Mouse (Mus musculus): ENCODE results near the gene Bbs9.

The Bbs9 gene

GRCm38 (mm10) chr9:22640683-22641431, 165.3 kb downstream of the Bbs9 start:
- no peak for DNase-seq

- no peak for DNase-seq
Observed at GRCm38 (mm10) chr9:22645844-22646390, 170.4 kb downstream of the Bbs9 start.

GRCm38 (mm10) chr9:22646461-22646860, 170.9 kb downstream of the Bbs9 start:
- DNase-seq, result no peak

DNA sequence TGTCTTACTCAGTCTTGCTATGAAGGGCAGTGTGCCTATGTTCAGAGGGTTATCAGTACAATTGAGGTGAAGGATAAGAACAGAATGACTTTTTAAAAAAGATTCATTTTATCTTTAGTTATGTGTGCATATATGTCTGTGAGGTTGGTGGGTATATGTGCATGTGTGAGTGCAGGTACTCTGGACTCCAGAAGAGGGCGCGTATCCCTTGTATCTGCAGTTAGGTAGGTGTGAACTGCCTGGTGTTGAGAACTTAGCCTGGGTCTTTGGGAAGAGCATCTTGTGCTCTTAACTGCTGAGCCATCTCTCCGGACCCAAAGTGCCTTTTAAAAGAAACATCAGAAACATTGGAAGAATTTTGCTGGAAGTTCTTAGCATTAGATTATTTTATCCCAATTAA, 172.6 kb downstream of the Bbs9 start:
- DNase-seq, result no peak

DNA sequence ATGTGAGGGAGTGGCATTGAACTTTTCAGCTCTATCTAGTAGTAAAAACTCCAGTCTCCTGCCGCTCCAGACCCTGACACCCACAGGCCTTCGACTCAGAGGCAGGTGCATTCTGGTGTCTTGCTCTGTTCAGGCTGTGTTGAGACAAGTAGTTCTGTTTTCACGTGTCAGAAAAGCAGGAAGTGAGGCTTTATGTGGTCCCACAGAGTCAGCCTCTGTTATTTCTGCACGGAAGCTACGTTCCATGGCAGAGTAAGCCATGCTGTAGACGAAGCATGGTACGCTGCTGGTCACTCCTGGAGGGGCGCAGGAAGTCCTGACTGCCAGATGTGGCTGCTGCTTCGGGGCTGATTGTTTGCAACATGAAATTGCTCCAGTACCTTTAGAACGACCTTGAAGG, 174.1 kb downstream of the Bbs9 start:
- no peak for DNase-seq

- no peak for DNase-seq
Observed at GRCm38 (mm10) chr9:22650781-22651180, 175.3 kb downstream of the Bbs9 start.

- DNase-seq, result no peak
Observed at GRCm38 (mm10) chr9:22651619-22652018, 176.1 kb downstream of the Bbs9 start.

DNA sequence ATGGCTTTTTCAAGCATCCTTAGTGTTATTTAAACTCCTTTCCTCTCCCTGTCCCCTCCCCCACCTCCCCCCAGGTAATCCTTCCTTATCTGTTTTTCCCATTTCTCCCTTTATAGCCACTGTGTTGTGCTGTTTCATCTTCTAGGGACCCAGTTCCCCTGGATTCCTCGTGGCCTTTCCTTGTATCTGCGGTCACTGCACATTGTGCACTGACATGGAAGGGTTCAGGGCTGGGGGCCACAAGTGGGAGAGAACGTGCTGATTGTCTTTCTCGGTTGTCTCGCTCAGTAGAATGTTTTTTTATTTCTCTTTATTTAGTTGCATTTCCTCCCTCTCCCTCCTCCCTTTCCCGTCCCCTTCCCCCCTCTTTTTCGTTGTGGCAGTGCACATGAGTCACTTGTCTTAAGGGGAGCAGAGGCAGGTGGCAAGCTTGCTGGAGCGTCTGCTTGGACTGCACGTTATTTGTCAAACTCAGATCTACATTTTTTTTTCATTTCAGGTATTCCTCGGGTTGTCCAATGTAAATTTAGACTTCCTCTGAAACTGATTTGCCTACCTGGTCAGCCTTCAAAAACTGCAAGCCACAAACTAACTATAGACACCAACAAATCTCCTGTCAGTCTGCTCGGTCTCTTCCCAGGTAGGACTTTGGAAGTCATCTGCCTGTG, 179.3 kb downstream of the Bbs9 start:
- DNase-seq, result no peak

- no peak for DNase-seq
Observed at GRCm38 (mm10) chr9:22657216-22657615, 181.7 kb downstream of the Bbs9 start.

DNA sequence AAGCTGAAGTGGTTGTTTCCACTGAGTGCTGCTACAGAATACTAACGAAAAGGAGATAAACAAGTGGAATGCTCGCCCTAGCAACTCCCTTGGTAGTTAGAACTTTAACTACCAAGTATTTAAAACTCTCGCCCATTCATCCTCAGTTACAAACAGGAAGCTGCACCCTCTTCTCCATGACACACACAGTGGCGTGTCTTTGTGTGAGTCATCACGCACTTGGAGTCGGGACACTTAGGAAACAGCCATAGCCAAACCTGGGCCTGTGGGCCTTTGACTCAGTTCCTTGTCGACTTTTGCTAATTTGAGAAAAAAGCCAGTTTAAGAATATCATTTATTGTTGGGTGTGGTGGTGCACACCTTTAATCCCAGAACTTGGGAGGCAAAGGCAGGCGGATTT, 189.6 kb downstream of the Bbs9 start:
- no peak for DNase-seq

DNA sequence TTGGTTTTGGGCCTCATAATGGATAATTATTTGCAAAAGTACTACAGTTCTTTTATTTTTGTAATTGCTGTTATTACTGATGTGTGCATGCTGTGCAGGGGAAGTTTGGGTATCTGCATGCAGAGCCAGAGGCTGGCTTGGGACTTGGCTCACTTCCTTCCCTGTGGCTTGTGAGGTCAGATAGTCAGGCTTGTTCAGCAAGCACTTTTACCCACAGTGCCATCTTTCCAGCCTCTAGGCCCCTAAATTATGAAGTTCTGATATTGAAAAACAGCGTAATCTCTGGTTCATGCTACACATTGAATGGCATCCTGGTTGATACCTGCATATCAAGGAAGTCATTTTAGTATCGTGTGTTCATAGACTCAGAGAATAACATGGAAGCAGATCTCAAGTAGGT, 197.4 kb downstream of the Bbs9 start:
- no peak for DNase-seq

DNA sequence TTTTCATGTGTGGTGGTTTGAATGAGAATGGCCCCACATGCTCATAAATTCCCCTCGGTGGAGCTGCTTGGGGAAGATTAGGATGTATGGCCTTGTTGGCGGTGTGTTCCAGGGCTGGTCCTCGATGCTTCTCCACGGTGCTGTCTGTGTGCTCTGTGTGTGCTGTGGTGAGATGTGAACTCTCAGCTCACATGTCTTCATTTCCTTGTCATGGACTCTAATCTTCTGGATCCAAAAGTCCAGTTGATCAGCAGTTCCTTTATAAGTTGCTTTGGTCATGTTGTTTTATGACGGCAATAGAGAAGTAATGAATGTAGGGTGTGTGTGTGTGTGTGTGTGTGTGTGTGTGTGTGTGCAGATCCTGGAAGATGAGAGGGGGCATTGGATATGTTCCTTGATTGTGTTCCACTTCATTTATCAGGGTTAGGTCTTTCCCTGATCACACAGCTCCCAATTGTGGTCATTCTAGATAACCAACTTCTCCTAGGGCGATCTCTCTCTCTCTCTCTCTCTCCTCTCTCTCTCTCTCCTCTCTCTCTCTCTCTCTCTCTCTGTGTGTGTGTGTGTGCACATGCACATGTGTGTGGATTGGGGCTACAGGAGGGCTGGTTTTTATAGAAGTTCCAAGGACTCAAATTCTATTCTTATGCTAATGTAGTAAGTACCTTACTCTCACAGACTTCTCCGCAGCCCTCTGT, 201.8 kb downstream of the Bbs9 start:
- DNase-seq, result no peak

GRCm38 (mm10) chr9:22677997-22678396, 202.5 kb downstream of the Bbs9 start:
- no peak for DNase-seq

GRCm38 (mm10) chr9:22678496-22678895, 203.0 kb downstream of the Bbs9 start:
- no peak for DNase-seq

DNA sequence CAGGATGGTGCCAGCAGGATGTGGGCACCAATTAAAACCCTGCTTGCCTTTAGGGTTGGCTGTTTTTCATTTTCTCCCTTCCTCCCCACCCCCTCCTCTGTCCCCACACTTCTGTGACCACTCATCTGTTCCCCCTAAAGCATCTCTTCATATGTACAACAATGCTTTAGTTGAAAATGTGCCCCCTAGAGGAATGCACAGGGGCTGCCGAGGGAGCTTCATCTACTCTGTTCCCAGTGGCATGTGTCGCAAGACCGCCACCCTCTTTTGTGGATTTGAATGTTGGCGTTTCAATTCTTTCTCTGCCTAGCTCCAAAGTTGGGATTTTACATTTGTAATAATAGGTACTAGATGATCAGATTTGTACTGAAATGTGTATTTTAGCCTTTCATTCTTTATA, 204.0 kb downstream of the Bbs9 start:
- no peak for DNase-seq

- DNase-seq, result no peak
Observed at GRCm38 (mm10) chr9:22680031-22680430, 204.5 kb downstream of the Bbs9 start.

GRCm38 (mm10) chr9:22680484-22680883, 205.0 kb downstream of the Bbs9 start:
- peak; percentile 18 for DNase-seq

GRCm38 (mm10) chr9:22683786-22684185, 208.3 kb downstream of the Bbs9 start:
- no peak for DNase-seq

DNA sequence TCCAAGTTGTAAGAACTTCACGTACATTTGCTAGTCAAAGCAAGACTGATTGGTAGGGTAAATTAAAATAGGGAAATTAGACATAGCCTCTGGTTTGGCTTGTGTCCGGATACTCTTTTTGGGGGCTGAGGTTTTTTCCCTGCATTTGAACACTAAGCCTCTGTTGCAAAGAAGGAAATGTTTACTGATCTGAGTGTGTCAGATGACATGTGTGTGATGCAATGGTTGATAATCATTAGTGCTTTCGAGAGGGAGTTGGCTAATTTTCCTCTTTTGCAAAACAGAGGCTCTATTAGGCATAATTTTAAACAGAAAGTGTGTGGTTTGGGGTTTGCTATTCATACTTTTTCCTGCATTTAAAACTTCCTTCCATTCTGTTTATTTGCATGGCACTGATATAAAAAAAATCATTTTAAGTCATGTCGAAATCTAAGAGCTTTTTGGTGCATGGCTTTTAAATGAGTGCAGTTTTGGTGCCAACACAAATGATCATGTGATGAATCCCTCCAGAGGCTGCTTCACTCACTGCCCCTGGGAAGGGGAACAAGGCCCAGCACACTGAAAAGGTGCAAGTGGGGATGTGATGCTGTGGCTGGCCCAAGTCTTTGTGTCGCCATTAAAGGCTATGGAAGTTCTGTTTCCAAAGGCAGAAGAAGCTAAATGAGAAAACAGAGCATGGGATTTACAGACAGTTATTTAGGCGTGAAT, 211.4 kb downstream of the Bbs9 start:
- DNase-seq, result no peak

DNA sequence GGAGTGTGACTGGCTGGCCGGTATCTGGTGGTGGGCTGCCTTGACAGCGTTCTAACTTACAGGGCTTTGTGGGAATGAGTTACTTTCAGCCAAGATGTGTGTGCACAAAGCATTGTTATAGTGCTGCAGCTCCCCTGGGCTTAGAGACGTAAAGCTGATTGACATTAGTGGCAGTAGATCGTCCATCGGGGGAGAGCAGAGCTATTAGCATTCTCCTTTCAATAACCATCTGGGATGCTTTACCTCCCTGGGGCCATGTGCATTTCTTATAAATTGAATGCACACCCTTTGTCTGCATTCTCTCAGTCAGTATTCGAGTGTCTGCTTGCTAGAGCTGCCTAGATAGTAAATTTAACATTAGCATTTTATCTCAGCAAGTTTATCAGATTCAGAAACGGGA, 214.7 kb downstream of the Bbs9 start:
- DNase-seq, result no peak

DNA sequence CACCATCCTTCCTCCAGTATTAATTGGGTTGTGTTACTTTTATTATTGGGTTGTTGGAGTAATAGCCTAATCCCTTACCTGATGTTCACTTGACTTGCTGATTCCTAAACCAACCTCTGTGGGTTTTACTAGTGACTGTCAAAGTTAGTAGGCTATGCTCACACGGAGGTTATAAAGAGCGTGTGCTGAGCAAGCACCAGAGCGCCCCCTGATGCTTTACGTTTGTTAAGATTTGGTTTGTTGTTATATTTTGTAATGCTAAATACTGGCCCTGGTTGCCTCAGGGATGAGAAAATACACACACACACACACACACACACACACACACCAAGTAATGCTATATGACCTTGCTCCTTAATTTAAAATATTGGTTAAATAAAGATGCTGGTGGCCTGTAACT, 219.9 kb downstream of the Bbs9 start:
- DNase-seq, result no peak

DNA sequence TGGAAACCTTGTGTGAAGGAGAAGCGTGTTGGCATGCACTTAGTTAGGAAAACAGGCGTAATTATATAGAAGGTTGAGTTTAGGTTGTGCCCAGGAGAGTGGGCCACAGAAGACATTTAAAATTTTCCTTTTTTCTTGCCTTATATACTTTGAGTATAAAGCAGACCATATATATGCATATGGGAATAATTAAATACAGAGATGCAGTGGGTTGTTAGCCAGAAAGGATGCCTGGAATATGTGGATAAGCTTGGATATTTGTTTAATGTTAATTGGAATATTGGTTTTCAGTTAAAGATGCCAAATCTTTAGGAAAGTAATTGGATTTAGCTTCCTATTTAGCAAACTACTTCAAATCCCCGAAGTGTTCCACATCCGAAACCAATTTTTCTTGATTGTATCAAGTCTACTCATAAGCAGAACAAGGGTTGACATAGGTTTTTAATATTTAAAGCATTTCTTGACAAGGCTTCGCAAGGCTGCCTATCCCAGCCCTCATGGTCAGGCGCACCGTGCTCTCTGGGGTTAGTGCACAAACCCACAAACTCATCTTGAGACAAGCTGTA, 221.4 kb downstream of the Bbs9 start:
- no peak for DNase-seq

DNA sequence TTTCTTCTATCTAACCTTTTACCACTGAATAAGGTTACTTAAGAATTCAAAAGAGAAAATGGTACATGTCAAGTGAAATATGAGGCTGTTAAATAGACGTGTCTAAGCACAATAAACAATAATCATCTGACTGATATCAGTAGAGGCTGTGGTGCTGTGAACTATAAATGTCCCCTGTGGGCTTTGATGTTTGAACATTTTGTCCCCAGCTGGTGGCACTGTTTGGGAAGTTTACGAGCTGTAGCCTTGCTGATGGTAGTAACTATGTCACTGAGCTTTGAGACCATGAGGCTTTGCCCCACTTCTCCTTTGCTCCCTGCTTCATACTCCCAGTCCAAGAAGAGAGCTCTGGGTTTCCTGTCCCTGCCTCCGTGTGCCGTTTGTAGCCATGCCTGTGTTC, 222.3 kb downstream of the Bbs9 start:
- no peak for DNase-seq

Data from kidney, postnatal 10 days (tissue).